Mouse (Mus musculus): ENCODE data around the gene Trim25. TPM values are rescaled to one million over a fixed set of nuclear protein-coding genes. Genes with fewer than 3 reads are reported as not detected.

Trim25 gene
- polyA plus RNA-seq, 1 experiment from 2014 or later = 21.7 TPM

- Histone ChIP-seq H3K36me3 (ENCODE audit: control insufficient read depth, insufficient read depth) (peaks cover 65% of the 10 kb centered on the region), H3K27ac (ENCODE audit: low read length) (no peak overlapping the region)
These were observed 9.9 kb downstream of the Trim25 start for GRCm38 (mm10) chr11:89009066-89009465.

GRCm38 (mm10) chr11:89009496-89009895 lies 10.3 kb downstream of the Trim25 start:
- peaks cover 65% of the 10 kb centered on the region for H3K36me3 ChIP-seq (ENCODE audit: control insufficient read depth, insufficient read depth)
- H3K9ac ChIP-seq (ENCODE audit: low read depth, low read length) = no peak overlapping the region
- H3K4me1 ChIP-seq (ENCODE audit: control insufficient read depth, low read depth, low read length) = peaks cover 5% of the 10 kb centered on the region
- peak; percentile 65 for ATAC-seq (ENCODE audit: low read depth)
- H3K27me3 ChIP-seq (ENCODE audit: control insufficient read depth, insufficient read depth, low read depth, low read length) = no peaks in the 10 kb centered on the region
- no peak overlapping the region for H3K4me3 ChIP-seq (ENCODE audit: low read depth, low read length)
- no peak overlapping the region; the same call in 1 of the 2 replicates for H3K27ac ChIP-seq (ENCODE audit: low read length)
- 68% methylated on average over 7 of the region's 7 CpGs for WGBS (ENCODE audit: insufficient replicate concordance)
- no peak overlapping the region for H3K4me2 ChIP-seq (ENCODE audit: low read depth, low read length)
- no peaks in the 10 kb centered on the region for H3K9me3 ChIP-seq (replicated peaks; ENCODE audit: control insufficient read depth, low read length)

More at GRCm38 (mm10) chr11:89009066-89009465, 9.9 kb downstream of the Trim25 start:
- 78% methylated on average over 9 of the region's 9 CpGs for WGBS (ENCODE audit: insufficient replicate concordance)
- Histone ChIP-seq H3K4me3 (ENCODE audit: low read depth, low read length) (no peak overlapping the region), H3K9me3 (replicated peaks; ENCODE audit: control insufficient read depth, low read length) (no peaks in the 10 kb centered on the region), H3K27me3 (ENCODE audit: control insufficient read depth, insufficient read depth, low read depth, low read length) (no peaks in the 10 kb centered on the region), H3K9ac (ENCODE audit: low read depth, low read length) (no peak overlapping the region), H3K4me2 (ENCODE audit: low read depth, low read length) (no peak overlapping the region), H3K4me1 (ENCODE audit: control insufficient read depth, low read depth, low read length) (peaks cover 5% of the 10 kb centered on the region)
- no peak for ATAC-seq (ENCODE audit: low read depth)

DNA sequence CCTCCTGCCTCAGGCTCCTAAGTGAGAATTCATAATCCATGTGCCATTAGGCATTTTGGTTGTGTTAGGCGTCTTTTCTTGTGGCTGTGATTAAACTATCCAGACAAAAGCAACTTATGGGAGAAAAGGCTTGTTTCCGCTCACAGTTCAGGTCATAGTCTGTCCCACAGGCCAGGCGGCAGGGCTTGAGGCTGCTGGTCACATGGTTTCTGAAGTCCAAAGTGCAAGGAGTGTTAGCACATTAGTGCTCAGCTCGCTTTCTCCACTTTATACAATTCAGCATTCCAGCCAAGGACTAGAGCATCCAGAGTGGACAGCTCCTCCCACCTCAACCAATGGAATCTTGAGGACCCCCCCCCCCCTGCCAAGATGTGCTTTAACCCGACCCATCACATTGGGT lies 13.1 kb downstream of the Trim25 start:
- H3K4me1 ChIP-seq (ENCODE audit: control insufficient read depth, low read depth, low read length) = peaks cover 9% of the 10 kb centered on the region
- no peaks in the 10 kb centered on the region for H3K9me3 ChIP-seq (replicated peaks; ENCODE audit: control insufficient read depth, low read length)
- H3K4me2 ChIP-seq (ENCODE audit: low read depth, low read length) = no peak overlapping the region
- peak; percentile 48; the same call in 1 of the 2 replicates for ATAC-seq (ENCODE audit: low read depth)
- H3K4me3 ChIP-seq (ENCODE audit: low read depth, low read length) = no peak overlapping the region
- WGBS (ENCODE audit: insufficient replicate concordance) = 64% methylated on average over 5 of the region's 5 CpGs
- H3K27me3 ChIP-seq (ENCODE audit: control insufficient read depth, insufficient read depth, low read depth, low read length) = no peaks in the 10 kb centered on the region
- H3K27ac ChIP-seq (ENCODE audit: low read length) = no peak overlapping the region; the same call in 1 of the 2 replicates
- peaks cover 73% of the 10 kb centered on the region for H3K36me3 ChIP-seq (ENCODE audit: control insufficient read depth, insufficient read depth)
- no peak overlapping the region for H3K9ac ChIP-seq (ENCODE audit: low read depth, low read length)

- no peak overlapping the region; the same call in 1 of the 2 replicates for H3K4me3 ChIP-seq (ENCODE audit: low read depth, low read length)
- no peaks in the 10 kb centered on the region for H3K27me3 ChIP-seq (ENCODE audit: control insufficient read depth, insufficient read depth, low read depth, low read length)
- H3K4me2 ChIP-seq (ENCODE audit: low read depth, low read length) = peak overlapping the region; percentile 48
- WGBS (ENCODE audit: insufficient replicate concordance) = 28% methylated on average over 9 of the region's 9 CpGs
- H3K9me3 ChIP-seq (replicated peaks; ENCODE audit: control insufficient read depth, low read length) = no peaks in the 10 kb centered on the region
- peak overlapping the region; percentile 69 for H3K27ac ChIP-seq (ENCODE audit: low read length)
- ATAC-seq (ENCODE audit: low read depth) = peak; percentile 92
- H3K4me1 ChIP-seq (ENCODE audit: control insufficient read depth, low read depth, low read length) = peaks cover 39% of the 10 kb centered on the region
- H3K9ac ChIP-seq (ENCODE audit: low read depth, low read length) = no peak overlapping the region; the same call in 1 of the 2 replicates
- peaks cover 37% of the 10 kb centered on the region for H3K36me3 ChIP-seq (ENCODE audit: control insufficient read depth, insufficient read depth)
These were observed 18.5 kb downstream of the Trim25 start for GRCm38 (mm10) chr11:89017514-89018182.

- WGBS (ENCODE audit: insufficient replicate concordance) = 64% methylated on average over 9 of the region's 9 CpGs
- Histone ChIP-seq H3K4me1 (ENCODE audit: control insufficient read depth, low read depth, low read length) (peaks cover 39% of the 10 kb centered on the region), H3K9me3 (replicated peaks; ENCODE audit: control insufficient read depth, low read length) (no peaks in the 10 kb centered on the region), H3K4me3 (ENCODE audit: low read depth, low read length) (no peak overlapping the region), H3K27me3 (ENCODE audit: control insufficient read depth, insufficient read depth, low read depth, low read length) (no peaks in the 10 kb centered on the region), H3K4me2 (ENCODE audit: low read depth, low read length) (no peak overlapping the region), H3K36me3 (ENCODE audit: control insufficient read depth, insufficient read depth) (peaks cover 14% of the 10 kb centered on the region), H3K27ac (ENCODE audit: low read length) (no peak overlapping the region), H3K9ac (ENCODE audit: low read depth, low read length) (no peak overlapping the region)
- no peak for ATAC-seq (ENCODE audit: low read depth)
These were observed 21.6 kb downstream of the Trim25 start for GRCm38 (mm10) chr11:89020681-89021305.

DNA sequence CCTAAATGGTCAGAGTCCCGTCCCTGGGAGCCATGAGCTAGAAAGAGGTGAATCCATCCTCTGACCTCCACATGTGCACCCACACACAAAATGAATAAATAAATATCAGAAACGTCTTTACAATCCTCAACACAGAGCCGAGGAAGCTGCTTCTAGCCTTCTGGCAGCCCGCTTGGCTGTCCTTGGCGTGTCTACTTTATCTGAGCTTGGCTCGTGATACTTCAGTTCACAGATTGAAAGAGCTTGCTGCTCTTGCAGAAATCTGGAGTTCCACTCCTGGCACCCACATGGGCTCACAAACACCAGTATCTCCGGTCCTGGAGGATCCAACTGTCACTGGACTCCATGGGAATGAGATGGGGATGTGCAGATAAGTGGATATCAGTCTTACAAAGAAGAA lies 22.5 kb downstream of the Trim25 start:
- no peak overlapping the region for H3K9ac ChIP-seq (ENCODE audit: low read depth, low read length)

DNA sequence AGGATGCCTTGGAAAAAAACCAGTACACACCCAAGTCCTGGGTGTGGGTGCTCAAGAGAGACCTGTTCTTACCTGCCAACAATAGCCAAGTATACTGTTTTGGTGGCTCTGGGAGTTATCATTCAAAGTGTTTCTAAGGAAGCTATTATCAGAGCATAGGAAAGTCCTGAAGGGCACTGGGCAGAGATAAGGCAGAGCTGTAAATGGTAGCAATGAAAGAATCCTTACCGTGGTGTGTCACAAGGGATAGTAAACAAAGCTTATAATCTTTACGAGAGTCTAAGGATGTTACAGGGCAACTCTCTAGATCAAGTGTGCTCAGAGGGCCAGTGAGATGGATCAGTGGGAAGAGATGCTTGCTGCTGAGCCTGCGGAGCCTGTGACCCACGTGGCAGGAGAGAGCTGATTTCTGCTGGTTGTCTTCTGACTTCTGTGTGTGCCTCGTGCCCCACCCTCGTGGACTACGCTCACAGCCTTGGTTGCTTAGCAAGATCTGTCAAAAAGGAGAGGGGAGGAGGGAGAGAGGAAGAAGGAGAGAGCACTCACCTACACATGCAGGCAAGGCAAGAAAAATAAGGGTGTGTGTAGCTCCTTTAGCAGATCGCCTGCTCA lies 23.1 kb downstream of the Trim25 start:
- Histone ChIP-seq H3K4me1 (ENCODE audit: control insufficient read depth, low read depth, low read length) (peaks cover 30% of the 10 kb centered on the region), H3K9ac (ENCODE audit: low read depth, low read length) (no peak overlapping the region), H3K27me3 (ENCODE audit: control insufficient read depth, insufficient read depth, low read depth, low read length) (no peaks in the 10 kb centered on the region), H3K4me2 (ENCODE audit: low read depth, low read length) (no peak overlapping the region), H3K36me3 (ENCODE audit: control insufficient read depth, insufficient read depth) (peaks cover 2% of the 10 kb centered on the region; the same call in 1 of the 2 replicates), H3K9me3 (replicated peaks; ENCODE audit: control insufficient read depth, low read length) (no peaks in the 10 kb centered on the region), H3K27ac (ENCODE audit: low read length) (no peak overlapping the region), H3K4me3 (ENCODE audit: low read depth, low read length) (no peak overlapping the region)
- no peak for ATAC-seq (ENCODE audit: low read depth)
- 24% methylated on average over 8 of the region's 8 CpGs for WGBS (ENCODE audit: insufficient replicate concordance)

More for the DNA sequence above, 22.5 kb downstream of the Trim25 start:
- H3K4me1 ChIP-seq (ENCODE audit: control insufficient read depth, low read depth, low read length) = peaks cover 35% of the 10 kb centered on the region
- H3K27ac ChIP-seq (ENCODE audit: low read length) = no peak overlapping the region
- no peak overlapping the region for H3K4me2 ChIP-seq (ENCODE audit: low read depth, low read length)
- WGBS (ENCODE audit: insufficient replicate concordance) = 49% methylated on average over 7 of the region's 7 CpGs
- no peaks in the 10 kb centered on the region for H3K9me3 ChIP-seq (replicated peaks; ENCODE audit: control insufficient read depth, low read length)
- no peak for ATAC-seq (ENCODE audit: low read depth)
- no peak overlapping the region for H3K4me3 ChIP-seq (ENCODE audit: low read depth, low read length)
- H3K27me3 ChIP-seq (ENCODE audit: control insufficient read depth, insufficient read depth, low read depth, low read length) = no peaks in the 10 kb centered on the region
- H3K36me3 ChIP-seq (ENCODE audit: control insufficient read depth, insufficient read depth) = peaks cover 6% of the 10 kb centered on the region

- no peak overlapping the region for H3K4me3 ChIP-seq (ENCODE audit: low read depth, low read length)
- H3K9ac ChIP-seq (ENCODE audit: low read depth, low read length) = no peak overlapping the region
- H3K4me2 ChIP-seq (ENCODE audit: low read depth, low read length) = no peak overlapping the region
- WGBS (ENCODE audit: insufficient replicate concordance) = 68% methylated on average over 10 of the region's 10 CpGs
- ATAC-seq (ENCODE audit: low read depth) = no peak
- no peaks in the 10 kb centered on the region for H3K36me3 ChIP-seq (ENCODE audit: control insufficient read depth, insufficient read depth)
- H3K27ac ChIP-seq (ENCODE audit: low read length) = peak overlapping the region; percentile 58; the same call in 1 of the 2 replicates
- no peaks in the 10 kb centered on the region for H3K27me3 ChIP-seq (ENCODE audit: control insufficient read depth, insufficient read depth, low read depth, low read length)
- no peaks in the 10 kb centered on the region for H3K9me3 ChIP-seq (replicated peaks; ENCODE audit: control insufficient read depth, low read length)
- H3K4me1 ChIP-seq (ENCODE audit: control insufficient read depth, low read depth, low read length) = peaks cover 26% of the 10 kb centered on the region
These were observed 24.3 kb downstream of the Trim25 start for GRCm38 (mm10) chr11:89023477-89023876.
